Mouse (Mus musculus): ENCODE data around the gene Zdhhc6.

The Zdhhc6 gene

DNA sequence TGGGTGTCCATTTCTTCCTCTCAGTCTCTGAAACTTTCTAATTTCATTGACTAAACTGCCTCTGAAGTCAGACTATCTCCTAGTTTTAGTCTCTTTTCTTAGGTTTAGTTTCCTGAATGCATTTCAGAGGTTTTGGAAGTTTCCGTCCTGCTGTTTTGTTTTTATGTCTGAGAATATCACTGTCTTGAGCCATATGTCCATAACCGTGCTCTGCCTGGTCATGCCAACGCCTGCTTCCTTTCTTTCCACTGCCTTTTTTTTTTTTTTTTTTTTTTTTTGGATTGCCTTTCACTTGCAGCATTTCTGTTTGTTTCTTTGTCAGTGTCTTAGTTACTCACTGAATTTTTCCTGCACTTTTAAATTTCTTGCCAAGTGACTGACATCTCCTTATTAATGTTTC lies 15.3 kb downstream of the Zdhhc6 start:
- no peak for DNase-seq

DNA sequence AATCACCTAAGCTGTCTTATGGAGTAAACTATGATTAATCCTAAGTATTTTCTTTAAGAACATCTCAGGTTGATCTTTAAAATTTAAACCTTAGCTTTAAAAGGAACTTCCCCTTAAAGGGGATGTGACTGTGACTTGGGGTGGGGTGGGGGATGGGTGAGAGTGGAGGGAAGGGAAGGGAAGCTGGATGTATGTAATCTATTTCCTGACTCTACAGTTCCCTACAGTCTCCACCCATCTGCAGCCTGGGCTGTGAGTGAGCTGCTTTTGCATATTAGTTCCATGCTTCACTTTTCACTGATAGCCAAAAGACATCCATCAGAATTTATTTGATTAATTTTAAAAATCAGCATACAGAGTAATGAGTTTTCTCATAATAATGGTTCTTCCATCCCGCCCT lies 16.5 kb downstream of the Zdhhc6 start:
- DNase-seq: no peak

DNA sequence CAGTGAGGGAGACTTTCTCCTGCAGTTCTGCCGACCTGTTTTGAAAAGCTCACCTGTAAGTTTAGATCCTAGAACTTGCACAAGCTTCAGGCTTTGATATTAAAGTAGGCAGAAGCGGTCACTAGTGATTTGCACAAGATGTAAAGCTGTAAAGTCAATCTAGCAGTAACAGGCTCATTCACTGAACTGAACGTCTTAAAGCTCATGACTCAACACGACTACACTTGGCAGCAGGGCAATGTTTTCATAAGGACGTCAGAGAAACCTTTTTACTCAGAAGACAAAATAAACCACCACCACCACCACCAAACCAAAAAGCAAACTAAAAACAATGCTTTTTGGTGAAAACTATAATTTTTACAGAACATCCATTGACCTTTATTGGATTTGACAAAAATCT lies 17.9 kb downstream of the Zdhhc6 start:
- no peak for DNase-seq

DNA sequence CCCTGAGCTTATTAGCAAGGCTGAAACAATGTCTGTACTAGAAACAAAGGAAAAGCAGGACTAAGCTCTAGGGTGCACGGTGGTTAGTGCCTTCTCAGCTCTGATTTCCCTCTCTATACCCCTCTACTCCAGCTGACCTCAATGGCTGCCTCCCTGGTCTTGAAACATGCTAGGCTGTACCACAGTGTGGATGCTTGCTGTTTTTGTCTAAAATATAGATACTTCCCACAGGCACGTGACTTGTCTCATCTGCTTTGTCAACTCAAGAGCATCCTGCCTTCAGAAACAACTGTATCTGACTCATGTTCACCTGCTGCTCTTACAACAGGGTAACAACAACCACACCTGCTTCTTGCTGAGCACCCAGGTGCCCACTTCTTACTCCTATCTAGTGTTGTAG lies 18.3 kb downstream of the Zdhhc6 start:
- no peak for DNase-seq

DNA sequence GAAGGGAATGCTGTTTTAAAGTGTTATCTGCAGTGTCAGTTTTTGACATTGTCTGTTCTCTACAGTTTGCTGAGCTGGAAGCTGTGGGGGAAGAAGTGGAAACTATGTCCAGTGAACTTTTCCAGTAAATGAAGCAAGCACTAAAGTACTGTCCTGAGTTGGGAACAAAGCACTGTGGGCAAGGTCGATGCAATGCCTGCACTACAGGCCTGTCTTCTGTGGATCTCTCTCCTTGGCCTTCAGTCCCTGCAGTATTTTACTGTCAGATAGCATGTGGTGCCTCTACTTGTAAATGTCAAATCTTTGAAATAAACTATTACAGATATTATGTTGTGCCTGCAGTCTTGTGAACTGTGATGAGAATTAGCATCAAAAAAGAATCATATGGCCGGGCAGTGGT lies 19.5 kb downstream of the Zdhhc6 start:
- no peak for DNase-seq

DNA sequence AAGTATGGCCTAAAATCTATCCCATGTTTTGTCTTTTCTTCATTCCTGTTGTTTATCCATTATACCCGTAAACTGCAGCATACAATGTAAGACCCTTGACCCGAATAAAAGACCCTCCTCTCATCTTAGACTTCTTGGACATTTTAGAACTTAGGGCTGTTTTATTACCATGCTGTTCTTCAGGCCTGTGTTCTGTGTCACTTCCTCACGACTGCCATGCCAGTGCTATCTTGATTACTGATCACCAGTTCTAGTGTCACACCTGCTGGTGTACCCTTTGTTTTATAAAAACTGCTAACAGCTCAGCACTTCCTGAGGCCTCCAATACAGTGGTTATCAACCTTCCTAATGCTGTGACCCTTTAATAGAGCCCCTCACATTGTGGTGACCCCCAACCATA lies 20.3 kb downstream of the Zdhhc6 start:
- DNase-seq: no peak

DNA sequence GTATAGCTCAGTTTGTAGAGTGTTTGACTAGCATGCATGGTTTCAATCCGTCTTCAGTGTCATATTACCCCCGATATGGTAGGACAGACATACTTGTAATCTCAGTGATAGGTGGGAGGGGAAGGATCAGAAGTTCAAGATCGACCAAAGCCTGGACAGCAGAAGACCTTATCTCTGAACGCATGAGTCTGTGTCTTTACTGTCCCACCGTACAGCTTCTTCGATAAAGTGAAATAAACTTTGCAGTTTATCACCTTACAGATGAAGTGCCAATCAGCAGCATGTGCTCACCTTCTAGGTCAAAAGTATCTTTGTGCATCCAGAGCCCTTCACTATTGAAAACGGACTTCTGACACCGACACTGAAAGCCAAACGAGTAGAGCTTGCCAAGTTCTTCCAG lies 20.8 kb downstream of the Zdhhc6 start:
- DNase-seq: no peak

DNA sequence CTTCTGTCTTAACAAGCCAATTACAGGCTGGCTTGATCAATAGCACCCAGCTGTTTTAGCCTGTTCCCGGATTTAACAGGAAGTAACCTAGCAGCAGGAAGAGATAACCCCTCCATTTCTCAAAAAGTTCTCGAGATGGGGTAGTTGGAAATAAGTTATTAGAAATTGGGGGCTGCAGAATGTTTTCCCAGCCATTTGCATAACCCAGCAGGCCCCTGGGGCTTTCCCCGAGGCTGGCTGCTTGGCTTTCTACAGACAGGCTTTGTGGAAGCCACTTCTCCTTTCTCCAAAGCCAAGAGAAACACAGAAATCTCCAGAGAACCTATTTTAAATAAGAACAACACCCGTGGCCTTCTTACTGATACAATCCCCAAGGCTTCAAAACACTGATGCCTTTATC lies 22.7 kb downstream of the Zdhhc6 start:
- no peak for DNase-seq

DNA sequence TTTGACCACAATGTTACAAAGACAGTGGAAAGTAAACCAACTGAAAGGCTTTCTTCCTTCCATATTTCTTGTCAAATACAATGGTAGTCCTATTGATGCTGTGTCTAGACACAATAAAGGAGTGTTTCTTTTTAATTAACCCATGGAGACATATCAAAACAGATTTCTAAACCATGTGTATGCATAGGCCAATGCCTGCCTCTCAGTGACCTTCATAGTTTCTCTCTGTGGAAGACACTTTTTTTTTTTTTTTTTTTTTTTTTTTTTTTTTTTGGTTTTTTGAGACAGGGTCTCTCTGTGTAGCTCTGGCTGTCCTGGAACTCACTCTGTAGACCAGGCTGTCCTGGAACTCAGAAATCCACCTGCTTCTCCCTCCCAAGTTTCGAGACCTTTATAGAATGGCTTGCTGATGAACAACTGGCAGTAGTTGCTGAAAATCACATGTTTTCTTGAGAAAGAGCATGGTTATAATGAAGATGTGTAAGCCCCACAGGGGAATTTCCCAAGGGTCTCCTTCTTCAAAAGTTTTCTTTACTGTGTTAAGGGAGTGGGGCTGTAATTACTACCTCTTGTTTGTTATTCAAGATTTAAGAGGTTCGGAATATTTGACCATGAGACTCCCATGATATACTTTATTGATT lies 23.5 kb downstream of the Zdhhc6 start:
- DNase-seq: no peak

DNA sequence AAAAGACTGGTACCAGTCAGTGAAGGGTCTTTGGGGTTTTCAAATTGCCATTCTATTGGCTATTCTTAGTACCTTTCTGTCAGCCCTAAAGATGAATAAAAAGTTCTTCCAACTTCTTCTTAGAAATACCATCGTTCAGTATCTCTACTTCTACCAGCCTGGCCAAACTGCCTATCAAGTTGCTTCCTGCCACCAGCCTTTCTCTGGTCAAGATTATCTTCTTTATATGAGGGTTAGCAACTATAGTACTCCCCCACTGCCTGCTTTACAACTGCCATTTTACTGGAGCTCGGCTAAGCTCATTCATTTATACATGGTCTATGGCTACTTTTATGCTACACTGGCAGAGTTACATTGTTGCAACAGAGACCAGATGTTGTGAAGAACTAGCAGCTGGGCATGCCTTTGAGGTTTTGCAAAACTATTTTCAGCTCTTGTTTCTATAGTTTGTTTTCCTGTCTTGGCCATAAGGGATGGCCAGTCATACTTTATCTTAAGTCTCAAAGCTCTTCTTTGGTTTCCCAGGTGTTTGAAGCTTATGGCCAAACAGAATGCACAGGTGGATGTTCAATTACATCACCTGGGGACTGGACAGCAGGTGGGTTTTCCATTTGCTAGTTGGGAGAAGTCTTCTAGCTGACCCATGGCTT lies 25.1 kb downstream of the Zdhhc6 start:
- no peak for DNase-seq

DNA sequence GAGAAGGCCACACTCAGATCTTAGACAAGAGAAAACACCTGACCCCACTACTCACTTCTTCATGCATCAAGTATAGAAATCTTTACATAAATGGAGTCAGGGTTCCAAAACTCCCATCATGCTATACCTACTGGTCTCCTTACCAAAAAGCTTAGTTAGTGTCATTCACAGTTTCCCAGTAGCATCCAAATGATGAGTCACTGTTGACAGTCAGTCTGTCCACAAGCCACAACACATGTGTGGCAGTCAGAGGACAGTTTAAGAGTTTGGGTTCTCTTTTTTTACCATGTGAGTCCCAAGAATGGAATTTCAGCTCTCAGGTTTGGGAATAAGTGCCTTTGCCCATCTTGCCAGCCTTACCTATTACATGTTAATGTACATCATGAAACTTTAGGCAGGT lies 26.9 kb downstream of the Zdhhc6 start:
- no peak for DNase-seq

DNA sequence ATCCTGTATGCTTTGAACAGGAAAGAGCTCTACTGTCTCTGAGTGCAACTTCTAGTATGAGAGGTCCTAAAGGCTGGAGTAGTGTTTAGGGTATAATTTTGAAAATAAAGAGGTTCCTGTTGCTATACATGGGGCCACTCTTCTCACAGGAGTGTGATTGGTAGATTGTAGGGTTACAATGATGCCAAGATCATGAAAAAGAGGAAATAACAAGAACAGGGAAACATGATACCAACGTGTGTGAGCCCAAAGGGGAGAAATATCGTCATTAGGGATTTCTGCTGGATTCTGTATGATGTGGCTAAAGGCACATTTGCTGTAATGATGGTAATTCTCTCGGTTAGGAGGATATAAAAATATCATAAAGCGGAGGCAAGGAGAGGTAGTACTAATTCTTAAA lies 29.8 kb downstream of the Zdhhc6 start:
- no peak for DNase-seq

DNA sequence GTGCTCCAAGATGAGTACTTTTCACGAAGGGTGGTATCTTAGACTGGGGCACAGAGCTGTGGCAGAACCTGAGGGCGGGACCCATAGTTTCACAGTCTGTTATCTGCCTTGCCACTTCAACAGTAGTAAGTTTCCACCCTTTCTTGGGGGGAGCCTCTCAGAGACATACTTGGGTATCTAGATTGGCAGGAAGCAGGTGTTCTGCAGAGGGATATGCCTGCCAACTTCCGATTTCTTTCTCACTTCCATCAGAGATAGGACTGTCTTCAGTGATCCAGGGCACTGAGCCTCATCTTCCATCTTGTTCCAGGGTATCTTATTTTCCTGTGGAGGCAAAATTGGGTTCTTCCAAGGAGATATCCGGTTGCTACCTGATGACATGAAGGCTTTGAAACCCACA lies 31.7 kb downstream of the Zdhhc6 start:
- DNase-seq: no peak

DNA sequence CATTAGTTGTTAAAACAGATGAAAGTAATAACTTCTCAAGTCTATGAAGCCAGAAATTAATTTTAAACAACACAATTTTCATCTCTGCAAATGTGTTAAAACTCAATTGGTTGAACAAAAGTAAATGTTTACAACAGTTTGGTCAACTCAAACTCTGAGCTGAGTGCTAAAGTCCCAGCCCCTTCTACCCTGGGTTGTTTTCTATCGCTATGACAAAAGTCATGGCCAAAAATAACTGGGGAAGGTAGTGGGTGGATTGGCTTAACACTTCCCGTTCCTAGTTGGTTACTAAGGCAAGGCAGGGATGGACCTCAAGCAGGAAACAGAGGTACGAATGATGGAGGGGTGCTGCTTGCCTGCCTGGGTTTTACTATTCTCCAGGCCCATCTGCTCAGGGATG lies 39.1 kb downstream of the Zdhhc6 start:
- DNase-seq: no peak

DNA sequence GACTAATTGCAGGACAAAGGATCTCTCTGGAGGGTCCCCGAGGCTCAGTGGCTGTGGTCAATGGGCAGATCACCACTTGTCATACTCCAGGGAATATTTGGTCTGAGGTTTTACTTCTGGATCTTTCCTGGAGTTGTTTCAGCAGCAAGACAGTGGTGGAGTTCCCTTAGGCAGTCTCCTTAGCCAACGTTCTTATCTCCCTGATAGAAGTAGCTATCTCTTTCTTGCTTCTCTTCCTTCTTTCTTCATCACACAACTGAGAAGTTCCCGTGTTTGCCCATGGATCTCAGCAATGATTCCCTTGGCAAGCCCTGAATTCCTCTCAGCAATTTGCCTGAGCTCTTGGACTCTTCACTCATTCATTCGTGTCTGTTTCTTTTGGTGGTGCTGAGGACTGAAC lies 39.7 kb downstream of the Zdhhc6 start:
- DNase-seq: no peak

DNA sequence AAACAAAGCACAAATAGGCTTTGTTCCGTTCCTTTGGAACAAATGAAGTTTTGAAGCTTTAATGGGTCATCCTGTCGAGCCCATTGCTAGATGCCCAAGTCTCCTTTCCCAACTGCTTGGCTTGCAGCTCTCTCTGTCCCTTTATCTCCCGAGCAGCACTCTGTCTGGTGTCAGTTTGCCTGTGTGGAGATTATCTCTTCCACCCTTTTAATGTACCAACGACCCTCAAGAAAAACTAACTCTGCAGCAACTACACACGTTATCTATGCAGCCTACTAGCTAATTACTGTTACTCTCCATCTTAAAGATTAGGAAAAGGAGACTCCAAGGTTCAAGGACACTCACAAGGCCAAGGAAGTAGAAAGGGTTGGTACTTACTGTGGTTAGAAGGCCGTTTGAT lies 42.5 kb downstream of the Zdhhc6 start:
- no peak for DNase-seq

DNA sequence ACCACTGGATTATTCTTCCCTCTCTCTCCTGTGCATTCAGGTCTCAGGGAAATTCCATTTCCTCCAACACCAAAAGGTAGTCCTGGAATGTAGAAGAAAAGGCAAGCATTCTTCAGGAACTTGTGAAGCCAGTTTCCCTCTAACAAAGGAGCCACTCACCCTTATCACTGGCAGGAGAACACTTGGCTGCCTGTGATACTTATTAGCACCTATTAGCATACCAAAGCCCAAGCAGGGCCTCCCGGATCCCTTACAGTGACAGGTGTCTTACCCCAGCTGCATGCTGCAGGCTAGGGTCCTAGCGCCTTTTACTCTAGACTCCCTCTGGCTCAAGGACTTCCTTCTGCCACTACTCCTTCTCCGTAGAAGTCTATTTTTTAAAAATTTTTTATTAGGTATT lies 44.4 kb downstream of the Zdhhc6 start:
- no peak for DNase-seq

DNA sequence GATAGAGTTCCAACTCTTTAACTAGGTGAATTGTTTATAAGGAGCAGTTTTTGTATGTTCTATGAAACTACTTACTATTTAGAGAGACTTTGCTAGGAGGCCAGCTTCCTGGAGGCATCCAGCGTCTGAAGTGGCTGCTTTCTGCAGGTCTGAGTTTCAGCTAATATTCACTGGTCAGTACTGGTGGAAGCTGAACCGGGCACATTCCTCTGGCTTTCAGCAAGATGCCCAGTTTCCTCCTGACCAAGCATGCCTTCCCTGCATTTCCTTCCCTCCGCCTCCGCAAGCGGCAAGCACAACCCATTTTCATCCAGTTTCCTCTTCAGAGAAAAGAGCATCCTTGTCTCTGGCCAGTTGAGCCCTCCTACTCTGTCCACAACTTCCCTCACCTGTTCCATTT lies 46.8 kb downstream of the Zdhhc6 start:
- DNase-seq: no peak

DNA sequence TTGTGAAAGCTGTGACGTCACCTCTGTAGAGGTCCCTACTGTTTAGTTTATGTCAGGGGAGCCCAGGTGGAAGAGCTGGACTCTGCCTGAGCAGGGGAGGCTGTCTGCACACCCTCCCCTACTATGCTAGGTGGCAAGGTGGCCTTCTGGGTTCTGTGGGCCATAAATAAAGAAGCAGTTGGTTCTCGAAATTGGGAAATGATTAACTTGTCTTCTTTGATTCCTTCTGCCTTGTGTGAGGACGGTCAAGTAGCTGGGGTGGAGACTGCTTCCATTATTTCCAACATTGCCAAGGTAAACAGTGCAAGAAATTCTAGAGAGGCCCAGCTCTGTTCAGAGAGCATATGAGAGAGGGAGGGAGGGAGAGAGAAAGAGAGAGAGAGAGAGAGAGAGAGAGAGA lies 47.7 kb downstream of the Zdhhc6 start:
- DNase-seq: no peak

DNA sequence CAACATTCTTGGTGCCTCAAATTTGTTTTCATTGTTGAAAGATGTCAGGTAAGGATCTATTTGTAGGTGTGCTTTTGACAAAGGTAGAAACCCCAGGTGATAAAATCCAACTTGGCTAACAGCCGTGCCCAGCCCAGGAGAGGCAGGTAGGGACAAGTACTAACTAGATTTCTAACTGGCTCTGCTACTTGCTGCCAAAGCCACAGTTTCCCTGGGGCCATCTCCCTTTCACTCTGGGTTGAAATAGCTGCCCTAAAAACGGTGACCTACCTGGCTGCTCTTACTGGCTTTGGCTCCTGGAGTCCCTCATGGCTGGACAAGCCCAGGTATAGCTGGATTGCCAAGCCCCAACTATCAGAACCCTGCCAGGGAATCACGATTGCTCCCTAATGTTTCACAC lies 49.0 kb downstream of the Zdhhc6 start:
- DNase-seq: no peak

DNA sequence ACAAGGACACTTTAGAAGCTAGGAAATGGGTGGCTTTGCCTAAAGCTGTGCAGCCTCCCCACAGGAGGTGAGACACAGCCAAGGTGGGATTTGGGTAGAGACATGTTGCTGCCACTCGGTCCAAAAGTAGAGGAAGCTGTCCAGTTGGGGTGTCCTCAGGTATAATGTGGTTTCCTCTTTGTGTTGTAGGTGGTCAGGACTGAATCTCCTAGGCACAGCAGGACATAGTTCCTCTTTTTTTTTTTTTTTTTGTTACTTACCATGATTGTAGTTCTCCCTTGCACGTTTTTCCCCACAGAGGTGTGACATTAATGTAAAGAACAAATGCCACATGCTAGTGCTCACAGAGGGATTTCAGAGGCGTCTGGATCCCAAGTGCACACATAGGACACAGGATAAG lies 50.6 kb downstream of the Zdhhc6 start:
- no peak for DNase-seq

DNA sequence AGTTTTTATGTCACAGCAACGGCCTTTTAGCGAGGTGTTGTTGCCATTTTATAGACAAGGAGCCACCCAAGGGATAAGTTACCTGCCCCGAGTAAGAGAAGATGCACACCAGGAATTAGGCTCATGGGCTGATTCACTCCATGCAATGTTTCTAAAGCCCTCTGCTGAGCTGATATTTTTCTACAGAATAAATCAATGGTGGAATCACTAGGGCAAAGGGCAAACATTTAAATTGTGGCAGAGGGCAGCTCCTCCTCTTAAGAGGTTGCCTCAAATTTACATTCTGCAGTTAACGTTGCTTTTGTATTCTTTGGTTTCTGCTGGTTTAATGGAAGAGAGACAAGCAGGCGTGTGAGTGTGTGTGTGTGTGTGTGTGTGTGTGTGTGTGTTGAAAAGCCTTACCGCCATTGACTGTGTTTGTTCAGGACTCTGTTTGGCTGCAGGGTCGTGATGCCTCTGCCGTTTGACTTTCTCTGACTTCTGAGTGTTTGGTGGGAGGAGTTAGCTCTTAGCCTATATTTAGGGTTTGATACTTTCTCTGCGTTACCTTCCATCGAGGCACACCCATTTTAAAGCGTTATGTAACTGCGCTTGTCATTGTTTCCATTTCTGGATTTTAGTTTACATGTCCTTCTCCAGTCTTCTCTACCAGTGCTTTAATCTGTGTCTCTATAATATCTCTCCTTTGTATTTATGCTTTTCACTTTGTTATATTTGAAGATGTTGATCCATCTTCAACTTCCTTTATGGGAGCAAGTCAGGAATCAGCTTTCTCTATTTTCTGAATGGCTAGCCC lies 55.2 kb downstream of the Zdhhc6 start:
- DNase-seq: no peak

DNA sequence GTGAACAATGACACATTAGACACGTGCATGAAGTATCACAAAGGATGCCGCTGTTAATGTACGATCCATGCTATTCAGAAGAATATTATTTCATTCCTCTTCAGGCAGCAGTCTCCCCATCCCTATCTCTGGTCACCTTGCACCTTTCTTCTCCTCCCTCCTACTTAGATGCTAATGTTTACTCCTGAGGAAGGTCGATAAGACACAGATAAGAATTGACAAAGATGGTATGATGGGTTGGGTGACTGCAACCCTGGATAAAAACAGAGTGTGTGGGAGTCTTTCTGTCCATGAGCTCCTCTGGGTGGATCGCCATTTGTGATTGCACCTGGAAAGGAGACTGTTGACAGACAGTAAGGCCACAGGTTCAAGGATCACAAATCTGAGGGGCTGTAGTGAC lies 57.3 kb downstream of the Zdhhc6 start:
- no peak for DNase-seq

DNA sequence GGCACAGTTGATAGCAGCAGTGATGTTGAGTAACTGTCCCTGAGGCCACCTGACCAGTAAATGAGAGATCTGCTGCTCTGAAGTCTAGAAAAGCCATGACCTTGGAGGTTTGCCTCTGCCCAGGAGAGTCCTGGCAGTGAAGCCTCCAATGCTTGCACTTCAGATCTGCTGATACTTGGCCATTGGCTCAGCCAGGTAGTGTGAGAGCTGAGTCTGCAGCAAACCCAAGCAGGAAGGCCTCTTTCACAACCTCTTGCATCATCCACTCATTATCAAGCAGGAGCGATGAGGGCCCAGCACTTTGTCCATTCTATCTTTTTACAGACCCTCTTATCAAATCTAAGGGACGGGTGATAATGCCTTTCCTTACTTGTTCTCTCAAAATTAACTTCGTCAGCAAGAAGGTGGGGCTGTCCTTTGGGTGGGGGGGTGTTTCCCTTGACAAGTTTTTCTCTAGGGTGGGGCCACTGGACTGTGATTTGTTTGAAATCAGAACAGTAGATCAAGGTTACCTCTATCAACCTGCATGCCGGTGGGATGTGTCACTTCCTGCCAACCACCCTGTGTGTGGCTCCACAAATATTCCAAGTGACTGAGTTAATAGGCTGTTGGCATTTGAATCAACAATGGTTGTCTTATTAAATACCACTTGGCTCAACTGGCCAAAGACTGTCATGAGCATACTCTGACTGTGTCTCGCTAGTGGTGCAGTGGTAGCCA lies 58.0 kb downstream of the Zdhhc6 start:
- DNase-seq: no peak

Data from right cerebral cortex, adult 18-20 months (tissue).